Mouse (Mus musculus): ENCODE data around the gene Mad2l1bp. TPM values are rescaled to one million over a fixed set of nuclear protein-coding genes. Genes with fewer than 3 reads are reported as not detected.
A peak's percentile ranks its signal among the peaks of the same experiment; 100 is the strongest.

The Mad2l1bp gene
- polyA plus RNA-seq, 1 experiment from 2014 or later, result 14.6 TPM

GRCm38 (mm10) chr17:46154336-46154735 is 983 bp upstream of the Mad2l1bp start:
- TF ChIP-seq CTCF (IDR thresholded peaks at IDR 0.05), result no peak
- POLR2A ChIA-PET, result interaction anchor here (0.6 kb wide), 1 partner anchor 477 kb away, joined by 3 read pairs; no protein-coding TSS in a partner anchor
- no peak for ATAC-seq
- DNase-seq (ENCODE audit: low read depth, low spot score), result no peak
- no peaks in the 10 kb centered on the region for H3K27me3 ChIP-seq
- CTCF ChIA-PET, result no interaction called here
- in situ Hi-C loops (cut with MboI; ENCODE audit: low pct_unique_long_range_greater_than_20kb), result no loop called here

- ATAC-seq (peak; percentile 32), DNase-seq (ENCODE audit: low read depth, low spot score) (no peak)
- in situ Hi-C loops (cut with MboI; ENCODE audit: low pct_unique_long_range_greater_than_20kb), result no loop called here
- ChIA-PET CTCF (interaction anchor here (0.8 to 1.8 kb wide), 2 partner anchors 11 to 12 kb away, joined by 5 to 6 read pairs; no protein-coding TSS in a partner anchor), POLR2A (interaction anchor here (1.0 kb wide), 1 partner anchor 19 kb away, joined by 3 read pairs; no protein-coding TSS in a partner anchor)
- no peaks in the 10 kb centered on the region for H3K27me3 ChIP-seq
- no peak for TF ChIP-seq CTCF (IDR thresholded peaks at IDR 0.05)
Observed at GRCm38 (mm10) chr17:46143578-46144423, 9.6 kb downstream of the Mad2l1bp start, which contains the start of gene Rsph9. Gene Rsph9, minus strand, starts transcription at chr17:46144216.

- CTCF ChIA-PET, result no interaction called here
Observed at GRCm38 (mm10) chr17:46139872-46140271, 13.5 kb downstream of the Mad2l1bp start.

DNA sequence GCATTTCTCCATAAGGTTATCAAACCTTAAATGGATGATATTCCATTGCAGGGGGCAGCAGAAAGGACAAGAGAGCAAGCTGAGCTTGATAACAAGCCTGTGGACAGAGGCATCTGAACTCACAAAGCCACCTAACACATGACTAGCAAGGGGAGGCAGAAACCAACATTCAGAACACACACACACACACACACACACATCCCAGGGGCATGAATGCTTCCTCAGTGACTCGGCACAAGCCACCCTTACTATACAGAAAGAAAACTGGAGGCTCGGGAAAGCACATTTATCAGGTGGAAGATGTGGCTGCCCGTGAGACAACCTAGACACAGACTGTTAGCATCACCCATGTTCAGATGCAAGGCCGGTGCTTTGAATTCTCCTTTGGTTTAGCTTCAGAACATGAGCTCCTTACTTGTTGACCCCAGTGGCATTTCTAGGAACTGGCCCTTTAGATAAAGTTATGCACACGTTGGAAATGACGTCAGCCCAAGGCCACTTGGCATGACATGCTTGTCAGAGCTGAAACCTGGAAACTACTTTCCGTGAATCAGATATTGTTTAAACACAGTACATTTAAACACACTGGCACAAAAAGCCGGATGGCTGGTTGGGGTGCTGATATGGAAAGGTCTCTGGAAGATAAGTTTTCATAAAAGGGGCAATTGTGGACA is 14.7 kb downstream of the Mad2l1bp start:
- POLR2A ChIA-PET, result no interaction called here
- CTCF ChIA-PET, result no interaction called here
- no peak for TF ChIP-seq CTCF (IDR thresholded peaks at IDR 0.05)
- DNase-seq (ENCODE audit: low read depth, low spot score) (no peak), ATAC-seq (no peak)
- in situ Hi-C loops (cut with MboI; ENCODE audit: low pct_unique_long_range_greater_than_20kb), result no loop called here
- H3K27me3 ChIP-seq, result no peaks in the 10 kb centered on the region

More at GRCm38 (mm10) chr17:46139872-46140271, 13.5 kb downstream of the Mad2l1bp start:
- H3K27me3 ChIP-seq, result no peaks in the 10 kb centered on the region
- DNase-seq (ENCODE audit: low read depth, low spot score), result no peak
- TF ChIP-seq CTCF (IDR thresholded peaks at IDR 0.05), result no peak
- in situ Hi-C loops (cut with MboI; ENCODE audit: low pct_unique_long_range_greater_than_20kb), result no loop called here
- POLR2A ChIA-PET, result no interaction called here
- no peak for ATAC-seq

DNA sequence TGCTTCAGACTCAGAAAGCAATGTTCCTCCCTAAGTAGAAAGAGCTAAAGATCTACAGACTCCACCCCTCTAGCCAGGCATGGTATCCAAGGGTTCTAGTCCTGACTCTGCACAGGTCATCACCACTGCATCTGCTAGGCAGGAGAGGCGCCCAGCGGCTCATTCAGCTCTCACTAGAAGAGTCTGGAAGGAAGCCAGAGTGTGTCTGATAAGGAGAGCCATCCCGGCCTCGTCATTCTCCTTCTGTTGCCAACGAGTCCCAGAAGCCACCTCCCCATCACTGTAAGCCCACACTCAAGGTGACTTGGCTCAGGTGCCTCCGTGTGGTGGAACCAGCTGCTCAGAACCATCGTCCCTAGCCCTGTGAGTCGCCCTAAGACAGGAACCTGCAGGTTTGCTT is 20.5 kb downstream of the Mad2l1bp start:
- TF ChIP-seq CTCF (IDR thresholded peaks at IDR 0.05), result no peak
- H3K27me3 ChIP-seq, result no peaks in the 10 kb centered on the region
- ChIA-PET CTCF (interaction anchor here (0.7 to 2.2 kb wide), 19 partner anchors 10 to 400 kb away, joined by 3 to 9 read pairs (median 4); partner anchors contain the start of genes Mrps18a, Rsph9 and Vegfa), POLR2A (no interaction called here)
- DNase-seq (ENCODE audit: low read depth, low spot score), result no peak
- in situ Hi-C loops (cut with MboI; ENCODE audit: low pct_unique_long_range_greater_than_20kb), result loop anchor here (5.0 kb wide), 3 partner anchors 96 to 406 kb away; no protein-coding TSS in a partner anchor
- ATAC-seq, result no peak

- no peak for ATAC-seq
Observed at GRCm38 (mm10) chr17:46132058-46132718, 21.2 kb downstream of the Mad2l1bp start.

DNA sequence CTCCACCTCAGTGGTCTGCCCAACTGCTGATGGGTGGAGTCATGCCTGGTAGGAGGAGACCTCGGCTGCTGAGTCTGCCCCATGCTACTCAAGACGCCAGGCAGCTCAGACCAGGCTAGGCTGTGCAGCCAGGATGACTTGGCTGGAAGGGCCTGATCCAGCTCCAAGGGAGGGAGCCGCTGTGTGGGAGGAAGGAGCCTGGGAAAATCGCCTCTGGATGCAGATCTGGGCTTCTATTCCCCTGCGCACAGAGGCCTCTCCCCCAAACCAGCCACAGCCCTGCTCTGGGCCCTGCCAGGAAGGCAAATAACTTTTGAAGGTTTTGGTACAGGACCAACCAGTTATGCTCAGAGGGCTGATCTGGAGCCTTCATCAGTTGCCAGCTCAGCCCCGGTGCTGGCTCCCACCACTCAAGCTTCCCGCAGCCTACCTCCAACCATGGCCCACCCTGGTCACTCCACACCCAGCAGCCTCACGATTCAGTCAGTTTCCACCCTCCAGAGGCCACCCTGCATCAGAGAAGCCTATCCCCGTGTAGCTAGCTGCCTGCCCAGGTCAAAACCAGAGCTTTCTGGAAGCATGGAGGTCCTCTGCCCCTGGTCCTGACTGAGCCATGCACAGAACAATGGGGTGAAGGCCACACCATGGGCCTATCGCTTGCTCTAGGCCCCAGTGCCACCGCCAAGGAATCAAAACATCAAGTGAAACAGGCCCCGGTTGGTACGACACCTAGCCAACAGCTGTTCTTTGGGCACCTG is 23.4 kb downstream of the Mad2l1bp start:
- no peak for DNase-seq (ENCODE audit: low read depth, low spot score)
- no peak for ATAC-seq
- ChIA-PET POLR2A (no interaction called here), CTCF (interaction anchor here (0.8 kb wide), 1 partner anchor 25 kb away, joined by 3 read pairs; no protein-coding TSS in a partner anchor)
- in situ Hi-C loops (cut with MboI; ENCODE audit: low pct_unique_long_range_greater_than_20kb), result loop anchor here (5.0 kb wide), 3 partner anchors 93 to 403 kb away; no protein-coding TSS in a partner anchor
- no peaks in the 10 kb centered on the region for H3K27me3 ChIP-seq
- no peak for TF ChIP-seq CTCF (IDR thresholded peaks at IDR 0.05)

More at GRCm38 (mm10) chr17:46132058-46132718, 21.2 kb downstream of the Mad2l1bp start:
- DNase-seq (ENCODE audit: low read depth, low spot score), result no peak
- ChIA-PET CTCF (interaction anchor here (0.7 to 2.2 kb wide), 21 partner anchors 9 to 402 kb away, joined by 3 to 9 read pairs (median 4); partner anchors contain the start of genes Mrps18a, Rsph9 and Vegfa), POLR2A (interaction anchor here (0.7 kb wide), 1 partner anchor 106 kb away, joined by 4 read pairs; no protein-coding TSS in a partner anchor)
- no peak for TF ChIP-seq CTCF (IDR thresholded peaks at IDR 0.05)
- in situ Hi-C loops (cut with MboI; ENCODE audit: low pct_unique_long_range_greater_than_20kb), result loop anchor here (5.0 kb wide), 3 partner anchors 95 to 405 kb away; no protein-coding TSS in a partner anchor
- H3K27me3 ChIP-seq, result no peaks in the 10 kb centered on the region

- TF ChIP-seq CTCF (IDR thresholded peaks at IDR 0.05), result no peak
- CTCF ChIA-PET, result no interaction called here
- POLR2A ChIA-PET, result no interaction called here
- H3K27me3 ChIP-seq, result no peaks in the 10 kb centered on the region
- DNase-seq (ENCODE audit: low read depth, low spot score) (no peak), ATAC-seq (no peak)
- in situ Hi-C loops (cut with MboI; ENCODE audit: low pct_unique_long_range_greater_than_20kb), result no loop called here
Observed at GRCm38 (mm10) chr17:46127814-46128493, 25.4 kb downstream of the Mad2l1bp start.

DNA sequence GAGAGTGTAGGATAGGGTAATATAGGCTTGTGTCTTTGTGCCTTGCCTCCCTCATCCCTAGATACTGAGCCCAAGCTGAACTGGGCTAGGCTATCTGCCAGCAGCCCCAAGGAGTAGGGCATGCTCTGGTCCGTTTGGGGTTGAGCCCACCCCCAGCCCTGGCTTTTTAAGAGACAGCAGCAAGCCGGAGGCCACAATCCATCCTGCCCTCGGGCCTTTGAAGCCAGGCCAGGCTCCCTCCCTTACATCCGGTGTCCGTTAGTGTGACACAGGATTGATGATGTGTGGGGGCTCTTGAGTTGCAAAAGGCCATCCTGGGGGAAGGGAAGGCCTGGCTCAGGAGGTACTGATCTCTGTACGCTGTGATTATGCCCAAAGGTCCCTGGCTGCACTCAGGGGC is 26.7 kb downstream of the Mad2l1bp start:
- TF ChIP-seq CTCF (IDR thresholded peaks at IDR 0.05), result no peak
- no peak for DNase-seq (ENCODE audit: low read depth, low spot score)
- CTCF ChIA-PET, result interaction anchor here (1.2 kb wide), 1 partner anchor 37 kb away, joined by 3 read pairs; no protein-coding TSS in a partner anchor
- ATAC-seq, result no peak
- no peaks in the 10 kb centered on the region for H3K27me3 ChIP-seq
- in situ Hi-C loops (cut with MboI; ENCODE audit: low pct_unique_long_range_greater_than_20kb), result no loop called here
- POLR2A ChIA-PET, result no interaction called here
